Mouse (Mus musculus): ENCODE measurements around the gene Arhgap23.

GRCm38 (mm10) chr11:97462538-97462937, 47.2 kb downstream of the Arhgap23 start:
- TF ChIP-seq CTCF (IDR thresholded peaks at IDR 0.05; ENCODE audit: borderline replicate concordance, extremely low read depth, insufficient read depth, insufficient read length) (no peak), POLR2A (IDR thresholded peaks at IDR 0.05; ENCODE audit: borderline replicate concordance, extremely low read depth, insufficient read depth, insufficient read length, poor library complexity, severe bottlenecking) (no peak)

Data from brain, embryonic 14.5 days (tissue).